Mouse (Mus musculus): ENCODE measurements at regions not wholly inside any gene's neighbourhood (a gene's known extent, or its start where the extent isn't known, plus 50 kb on each side); places are given as distances from the start of the nearest gene placed in this dataset.
A peak's percentile ranks its signal among the peaks of the same experiment; 100 is the strongest.

DNA sequence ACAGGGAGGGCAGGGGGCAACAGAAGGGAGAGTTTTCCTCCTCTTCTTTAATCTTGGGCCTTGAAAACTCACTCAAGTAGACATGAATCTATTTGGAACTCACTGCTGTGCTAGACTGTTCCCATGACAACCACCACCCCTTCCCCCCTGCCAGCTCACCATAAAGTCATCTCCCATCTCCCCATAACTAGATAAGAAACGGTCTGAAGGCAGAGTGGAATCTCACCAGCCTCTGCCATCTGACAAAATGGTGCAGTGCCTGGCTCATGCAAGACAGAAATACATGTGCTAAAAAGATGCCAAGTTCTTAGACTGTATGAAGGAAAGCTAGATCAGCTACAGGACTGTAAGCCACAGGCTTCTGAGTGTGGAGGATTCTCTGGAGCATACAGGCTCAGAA is 88.0 kb upstream of the Cbln4 start:
- no peak overlapping the region for H3K9ac ChIP-seq
- no peaks in the 10 kb centered on the region for H3K9me3 ChIP-seq (ENCODE audit: low read depth, low read length)
- TF ChIP-seq CTCF (IDR thresholded peaks at IDR 0.05; ENCODE audit: low read depth) = no peak
- H3K27ac ChIP-seq (ENCODE audit: low read depth) = no peak overlapping the region
- H3K4me1 ChIP-seq (ENCODE audit: insufficient read depth) = no peaks in the 10 kb centered on the region
- no peak for ATAC-seq (ENCODE audit: insufficient read depth)
- no peak overlapping the region for H3K4me3 ChIP-seq (ENCODE audit: low read depth, low read length)
- no peaks in the 10 kb centered on the region for H3K27me3 ChIP-seq (ENCODE audit: insufficient read depth, low read length)
- no peak overlapping the region for H3K4me2 ChIP-seq
- no peaks in the 10 kb centered on the region for H3K36me3 ChIP-seq (ENCODE audit: insufficient read depth)
- 5% methylated on average over 1 of the region's 1 CpGs for WGBS
- no peak for DNase-seq

DNA sequence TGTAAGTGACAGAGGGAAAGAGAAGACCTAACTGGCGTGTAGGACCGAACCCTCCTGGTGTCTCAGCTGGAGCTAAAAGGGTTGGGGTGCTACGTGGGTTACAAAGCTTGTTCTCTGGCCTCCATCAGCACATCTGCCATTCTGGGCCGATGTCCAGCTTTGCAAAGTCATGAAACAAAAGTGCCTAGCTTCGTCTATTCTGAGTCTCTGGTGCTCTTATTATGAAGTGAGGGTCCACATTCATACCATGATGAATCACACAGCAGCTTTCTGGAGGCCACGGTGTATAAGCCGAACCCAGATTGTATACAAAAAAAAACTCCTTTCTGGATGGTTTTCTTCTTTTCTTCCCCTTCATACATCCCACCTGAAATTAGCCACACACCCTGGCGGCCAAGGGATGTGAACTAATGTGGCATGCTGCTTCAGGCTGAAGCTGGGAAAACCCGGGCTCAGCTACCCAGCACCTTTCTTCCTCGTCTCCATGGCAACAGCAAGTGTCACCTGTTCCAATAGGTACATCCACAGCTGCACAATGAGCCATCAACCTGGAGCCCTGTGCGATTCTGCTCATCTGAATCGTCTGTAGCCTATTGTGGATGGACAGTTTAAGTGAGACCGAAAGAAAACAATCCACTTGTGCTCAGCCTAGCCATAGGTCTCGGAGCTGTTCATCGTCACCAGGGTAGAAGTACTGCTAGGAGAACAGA is 89.5 kb upstream of the Cbln4 start:
- TF ChIP-seq CTCF (IDR thresholded peaks at IDR 0.05; ENCODE audit: low read depth) = no peak
- no peak overlapping the region for H3K4me3 ChIP-seq (ENCODE audit: low read depth, low read length)
- WGBS = 66% methylated on average over 15 of the region's 15 CpGs
- no peaks in the 10 kb centered on the region for H3K9me3 ChIP-seq (ENCODE audit: low read depth, low read length)
- no peak overlapping the region for H3K27ac ChIP-seq (ENCODE audit: low read depth)
- no peak overlapping the region for H3K4me2 ChIP-seq
- H3K36me3 ChIP-seq (ENCODE audit: insufficient read depth) = no peaks in the 10 kb centered on the region
- peak; percentile 59 for DNase-seq
- no peaks in the 10 kb centered on the region for H3K27me3 ChIP-seq (ENCODE audit: insufficient read depth, low read length)
- H3K9ac ChIP-seq = no peak overlapping the region
- H3K4me1 ChIP-seq (ENCODE audit: insufficient read depth) = no peaks in the 10 kb centered on the region
- ATAC-seq (ENCODE audit: insufficient read depth) = no peak

DNA sequence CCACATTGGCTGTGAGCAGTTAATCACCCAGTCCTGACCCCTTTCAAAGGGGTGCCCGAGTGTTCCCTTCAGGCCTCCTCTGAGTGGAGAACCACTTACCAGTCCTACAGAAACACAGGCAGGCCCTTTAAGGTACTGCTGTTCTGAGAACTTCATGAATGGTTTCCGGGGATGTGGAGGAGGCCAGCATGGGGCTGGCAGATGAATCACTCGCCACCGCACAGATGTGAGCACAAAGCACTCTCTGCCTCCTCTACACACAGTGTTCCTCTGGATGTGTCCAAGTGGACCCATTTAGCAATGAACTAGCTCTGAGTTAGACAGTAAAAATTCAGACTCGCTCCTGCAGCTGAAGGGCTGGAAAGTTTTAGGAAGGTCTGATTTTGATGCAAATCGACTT is 96.8 kb upstream of the Cbln4 start:
- DNase-seq (no peak), ATAC-seq (ENCODE audit: insufficient read depth) (no peak)
- H3K9ac ChIP-seq = no peak overlapping the region
- H3K4me1 ChIP-seq (ENCODE audit: insufficient read depth) = no peaks in the 10 kb centered on the region
- H3K27ac ChIP-seq (ENCODE audit: low read depth) = no peak overlapping the region
- H3K36me3 ChIP-seq (ENCODE audit: insufficient read depth) = no peaks in the 10 kb centered on the region
- no peak for TF ChIP-seq CTCF (IDR thresholded peaks at IDR 0.05; ENCODE audit: low read depth)
- 56% methylated on average over 6 of the region's 6 CpGs for WGBS
- no peaks in the 10 kb centered on the region for H3K9me3 ChIP-seq (ENCODE audit: low read depth, low read length)
- no peak overlapping the region for H3K4me3 ChIP-seq (ENCODE audit: low read depth, low read length)
- H3K4me2 ChIP-seq = no peak overlapping the region
- no peaks in the 10 kb centered on the region for H3K27me3 ChIP-seq (ENCODE audit: insufficient read depth, low read length)

DNA sequence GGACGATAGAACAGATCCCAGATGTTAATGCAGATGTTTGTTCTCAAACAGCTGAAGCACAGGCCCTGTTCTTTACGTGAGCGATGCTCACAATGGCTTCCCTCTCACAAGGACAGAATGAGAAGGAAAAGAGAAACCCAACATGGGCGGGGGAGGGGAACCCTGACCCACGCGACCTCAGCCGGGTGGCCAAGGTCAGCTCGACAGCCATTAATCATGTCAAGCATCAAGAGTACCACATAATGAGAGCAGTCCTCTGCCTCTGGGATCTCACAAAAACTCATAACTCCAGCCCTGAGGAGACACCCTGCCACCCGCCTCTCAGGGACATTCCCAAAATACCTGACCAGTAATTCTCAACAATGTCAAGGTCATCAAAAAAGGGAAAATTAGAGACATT is 100.0 kb upstream of the Cbln4 start:
- Histone ChIP-seq H3K4me3 (ENCODE audit: low read depth, low read length) (no peak overlapping the region), H3K36me3 (ENCODE audit: insufficient read depth) (no peaks in the 10 kb centered on the region), H3K9me3 (ENCODE audit: low read depth, low read length) (no peaks in the 10 kb centered on the region), H3K4me2 (no peak overlapping the region), H3K27ac (ENCODE audit: low read depth) (no peak overlapping the region), H3K27me3 (ENCODE audit: insufficient read depth, low read length) (no peaks in the 10 kb centered on the region), H3K4me1 (ENCODE audit: insufficient read depth) (no peaks in the 10 kb centered on the region), H3K9ac (no peak overlapping the region)
- ATAC-seq (ENCODE audit: insufficient read depth) (no peak), DNase-seq (no peak)
- 23% methylated on average over 9 of the region's 9 CpGs for WGBS
- TF ChIP-seq CTCF (IDR thresholded peaks at IDR 0.05; ENCODE audit: low read depth) = no peak

DNA sequence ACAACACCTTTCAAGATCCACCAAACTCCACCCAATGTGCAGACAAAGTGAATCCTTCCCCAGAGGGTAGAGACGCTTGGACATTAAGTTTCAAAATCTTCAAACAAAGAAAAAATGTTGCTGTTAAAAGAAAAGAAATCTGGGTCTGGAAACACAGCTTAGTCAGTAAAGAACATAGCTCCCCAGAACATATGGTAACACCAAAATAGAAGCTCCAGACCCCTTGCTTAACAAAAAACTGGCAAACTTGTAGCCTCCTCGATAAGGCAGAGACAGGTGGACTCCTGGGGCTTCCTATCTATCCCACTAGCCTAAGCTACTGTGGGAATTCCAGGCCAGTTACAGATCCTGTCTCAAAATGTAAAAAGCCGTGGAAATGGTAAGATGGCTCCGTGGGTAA is 99.6 kb upstream of the Mc3r start:
- 75% methylated on average over 4 of the region's 4 CpGs for WGBS

DNA sequence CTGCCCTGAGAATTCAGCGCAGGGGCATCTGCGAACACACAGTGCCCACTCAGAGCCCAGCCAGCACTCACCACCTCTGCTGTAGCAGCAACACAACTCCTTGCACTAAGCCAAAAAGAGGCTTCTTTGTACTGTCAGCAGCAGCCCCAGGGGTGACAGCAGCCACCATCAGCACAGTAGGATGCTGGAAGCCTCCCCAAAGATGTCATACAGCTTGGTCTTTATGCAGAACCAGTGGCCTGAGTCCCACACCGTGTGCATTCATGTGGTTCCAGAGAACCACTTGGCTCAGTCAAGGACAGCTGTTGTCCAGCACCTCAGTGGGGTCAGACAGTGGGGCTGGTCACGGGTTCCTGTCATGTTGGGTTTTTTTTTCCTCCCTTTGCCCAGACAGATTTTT is 98.6 kb upstream of the Mc3r start:
- DNase-seq (no peak), ATAC-seq (ENCODE audit: insufficient read depth) (no peak)
- Histone ChIP-seq H3K27ac (ENCODE audit: low read depth) (no peak overlapping the region), H3K4me3 (ENCODE audit: low read depth, low read length) (no peak overlapping the region), H3K9me3 (ENCODE audit: low read depth, low read length) (peaks cover 4% of the 10 kb centered on the region; the same call in 1 of the 2 replicates), H3K9ac (no peak overlapping the region), H3K36me3 (ENCODE audit: insufficient read depth) (no peaks in the 10 kb centered on the region), H3K27me3 (ENCODE audit: insufficient read depth, low read length) (no peaks in the 10 kb centered on the region), H3K4me1 (ENCODE audit: insufficient read depth) (no peaks in the 10 kb centered on the region), H3K4me2 (no peak overlapping the region)
- WGBS = 75% methylated on average over 4 of the region's 4 CpGs
- no peak for TF ChIP-seq CTCF (IDR thresholded peaks at IDR 0.05; ENCODE audit: low read depth)

More for the DNA sequence above, 99.6 kb upstream of the Mc3r start:
- H3K9ac ChIP-seq = no peak overlapping the region
- no peak for TF ChIP-seq CTCF (IDR thresholded peaks at IDR 0.05; ENCODE audit: low read depth)
- no peak overlapping the region for H3K27ac ChIP-seq (ENCODE audit: low read depth)
- peaks cover 4% of the 10 kb centered on the region; the same call in 1 of the 2 replicates for H3K9me3 ChIP-seq (ENCODE audit: low read depth, low read length)
- ATAC-seq (ENCODE audit: insufficient read depth) (no peak), DNase-seq (no peak)
- H3K36me3 ChIP-seq (ENCODE audit: insufficient read depth) = no peaks in the 10 kb centered on the region
- no peaks in the 10 kb centered on the region for H3K27me3 ChIP-seq (ENCODE audit: insufficient read depth, low read length)
- no peaks in the 10 kb centered on the region for H3K4me1 ChIP-seq (ENCODE audit: insufficient read depth)
- H3K4me2 ChIP-seq = no peak overlapping the region
- H3K4me3 ChIP-seq (ENCODE audit: low read depth, low read length) = no peak overlapping the region

DNA sequence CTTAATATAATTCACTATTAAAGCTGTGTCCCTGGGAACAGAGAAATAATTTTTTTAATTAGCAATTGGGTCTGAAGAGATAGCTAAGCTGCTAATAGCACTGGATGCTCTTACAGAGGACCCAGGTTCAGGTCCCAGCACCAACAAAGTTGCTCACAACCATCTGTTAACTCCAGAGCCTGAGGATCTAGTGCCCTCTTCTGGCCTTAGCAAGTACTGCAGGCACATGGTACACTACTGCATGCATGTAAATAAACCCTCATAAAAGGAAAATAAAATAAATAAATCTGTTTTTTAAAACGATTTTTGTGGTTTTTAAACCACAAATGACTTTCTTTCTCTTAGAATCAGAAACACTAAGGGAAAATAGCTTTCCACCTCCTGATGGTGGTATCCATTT is 97.4 kb upstream of the Mc3r start:
- Histone ChIP-seq H3K9me3 (ENCODE audit: low read depth, low read length) (peaks cover 4% of the 10 kb centered on the region; the same call in 1 of the 2 replicates), H3K36me3 (ENCODE audit: insufficient read depth) (no peaks in the 10 kb centered on the region)
- no peak for ATAC-seq (ENCODE audit: insufficient read depth)

More for the DNA sequence above, 97.4 kb upstream of the Mc3r start:
- 57% methylated on average over 1 of the region's 1 CpGs for WGBS
- H3K4me1 ChIP-seq (ENCODE audit: insufficient read depth) = no peaks in the 10 kb centered on the region
- no peak overlapping the region for H3K9ac ChIP-seq
- no peak overlapping the region for H3K4me3 ChIP-seq (ENCODE audit: low read depth, low read length)
- peak; percentile 36 for TF ChIP-seq CTCF (IDR thresholded peaks at IDR 0.05; ENCODE audit: low read depth)
- no peak overlapping the region for H3K27ac ChIP-seq (ENCODE audit: low read depth)
- H3K4me2 ChIP-seq = no peak overlapping the region
- DNase-seq = no peak
- H3K27me3 ChIP-seq (ENCODE audit: insufficient read depth, low read length) = no peaks in the 10 kb centered on the region
